Mouse (Mus musculus) embryonic facial prominence, embryonic 11.5 days (tissue): Measurements from ENCODE around the gene Cenpi. TPM values are rescaled to one million over a fixed set of nuclear protein-coding genes. Genes with fewer than 3 reads are reported as not detected.

Experiments used
- ATAC-seq: fragments of 200-750 bp; cut with Nextera tagmentation; replicated peaks from 2 replicates; pipeline ENCODE4 v1.8.0; 2017; ENCODE audit warnings: low read depth; ENCODE audit not compliant: insufficient number of reproducible peaks, low FRiP score, low TSS enrichment
- DNase-seq: peaks from one replicate; pipeline ENCODE4 v3.0.0-alpha.2; 2015; ENCODE audit warnings: low spot score
- H3K27ac ChIP-seq: fragments of 300-500 bp; sonication (generic); replicated peaks from 2 replicates; pipeline ENCODE4 v1.5.1; 2014; ENCODE audit warnings: mild to moderate bottlenecking, low read depth, low read length, control low read depth
- H3K27me3 ChIP-seq: fragments of 300-500 bp; sonication (generic); 2 replicates; pipeline ENCODE4 v1.6.1; 2014; ENCODE audit warnings: mild to moderate bottlenecking, low read length, moderate library complexity, mixed read lengths; ENCODE audit not compliant: control insufficient read depth, insufficient read depth
- H3K36me3 ChIP-seq: fragments of 300-500 bp; sonication (generic); replicated peaks from 2 replicates; pipeline ENCODE4 v1.6.1; 2014; ENCODE audit warnings: low read depth, mild to moderate bottlenecking, low read length, moderate library complexity, mixed read lengths; ENCODE audit not compliant: control insufficient read depth, insufficient read depth
- H3K4me1 ChIP-seq: fragments of 300-500 bp; sonication (generic); 2 replicates; pipeline ENCODE4 v1.6.1; 2014; ENCODE audit warnings: low read length, mixed read lengths; ENCODE audit not compliant: control insufficient read depth, insufficient read depth
- H3K4me2 ChIP-seq: fragments of 300-500 bp; sonication (generic); 2 replicates; pipeline ENCODE4 v1.6.1; 2014; ENCODE audit warnings: low read depth, mild to moderate bottlenecking, control low read depth, low read length, moderate library complexity
- H3K4me3 ChIP-seq: fragments of 300-500 bp; sonication (generic); 2 replicates; pipeline ENCODE4 v1.5.1; 2014; ENCODE audit warnings: low read depth, low read length, control low read depth
- H3K9ac ChIP-seq: fragments of 300-500 bp; sonication (generic); replicated peaks from 2 replicates; pipeline ENCODE4 v1.6.1; 2014; ENCODE audit warnings: mild to moderate bottlenecking, control low read depth, low read length
- H3K9me3 ChIP-seq: fragments of 300-500 bp; sonication (generic); replicated peaks from 2 replicates; pipeline ENCODE4 v1.6.1; 2016; ENCODE audit warnings: mild to moderate bottlenecking, low read length, inconsistent platforms, mixed read lengths; ENCODE audit not compliant: control insufficient read depth
- WGBS: fragments of 180-500 bp; shearing (Covaris S2); extraction: QIAGEN DNeasy Blood & Tissue Kit; methylation state at CpG from one replicate; pipeline ENCODE4 v1.1.7; 2014; 5-methylcytosine and 5-hydroxymethylcytosine counted together
- polyA plus RNA-seq: library from polyadenylated mRNA; unstranded; fragments of >200 nt; fragmentation: Nextera tagmentation; extraction: Ambion mirVana; gene quantifications from 2 replicates; pipeline ENCODE4 v1.2.1, GENCODE M21; 2014

Gene Cenpi
- 27.9 and 35.1 TPM in 2 replicates for polyA plus RNA-seq

DNA sequence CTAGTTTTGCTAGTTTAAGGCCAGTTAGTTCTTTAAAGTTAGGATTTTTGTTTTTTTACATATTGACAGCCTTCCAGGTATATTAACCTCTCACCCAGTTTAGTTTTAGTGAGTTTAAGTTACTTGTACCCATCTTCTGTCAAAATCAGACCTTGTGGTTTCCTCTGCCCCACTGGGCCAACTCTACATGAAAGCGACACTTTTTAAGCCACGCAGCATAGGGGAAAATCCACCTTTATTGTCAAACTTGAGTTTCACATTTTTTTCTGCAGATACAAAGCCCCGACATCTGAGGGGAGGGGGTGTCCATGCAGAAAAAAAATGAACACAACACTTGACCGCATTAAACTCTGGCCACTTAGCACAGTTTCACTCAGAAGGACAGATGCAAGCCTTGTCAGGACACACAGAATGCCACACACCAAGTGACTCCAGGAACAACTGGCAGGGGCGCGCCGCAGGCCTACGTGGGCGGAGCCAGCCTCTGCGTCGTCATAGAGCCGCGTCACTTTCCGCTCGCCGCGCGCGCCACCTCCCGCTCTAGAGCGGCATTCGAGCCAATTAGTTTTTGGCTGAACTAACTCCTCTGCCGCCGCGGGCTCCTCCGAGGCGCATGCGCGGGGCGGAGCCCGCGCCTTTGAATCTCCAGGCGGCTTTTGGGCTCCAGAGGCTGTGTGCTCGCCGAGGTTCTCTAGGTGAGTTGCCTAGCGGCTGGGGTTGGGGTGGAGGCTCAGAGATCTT, at the start of gene Cenpi:
Cenpi (plus strand) TSS at position 551 of the 741 bp plus-strand sequence.
- Histone ChIP-seq H3K9me3 (no peaks in the 10 kb centered on the region), H3K4me2 (peak within 1 kb of the TSS; percentile 23), H3K4me3 (peak within 1 kb of the TSS; percentile 37), H3K36me3 (no peaks in the 10 kb centered on the region), H3K9ac (peak within 1 kb of the TSS; percentile 54), H3K4me1 (no peaks in the 10 kb centered on the region), H3K27ac (no peak within 1 kb of the TSS), H3K27me3 (no peaks in the 10 kb centered on the region)
- WGBS, result 19% methylated on average over 36 of the region's 36 CpGs
- DNase-seq (peak; percentile 90), ATAC-seq (peak; percentile 93)

DNA sequence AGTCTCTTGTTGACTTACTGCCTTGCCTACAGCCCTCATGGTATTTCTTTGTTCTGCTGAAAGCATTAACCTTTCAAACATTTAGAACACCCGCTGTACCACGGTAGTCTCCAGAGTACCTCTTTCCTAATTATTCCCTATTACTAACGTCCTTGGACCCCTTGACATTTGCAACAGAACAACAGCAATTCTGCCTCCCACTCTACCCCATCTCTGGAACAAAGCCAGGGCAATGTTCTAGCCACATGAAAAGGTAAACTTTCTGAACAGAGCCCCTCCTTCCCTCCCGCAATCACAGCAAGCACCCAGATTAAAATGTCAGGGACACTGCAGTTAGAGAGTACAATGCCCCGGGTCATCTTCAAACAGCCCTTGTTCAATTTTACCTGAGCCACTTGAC, 46.7 kb upstream of the Cenpi start:
- 61% methylated on average over 5 of the region's 5 CpGs for WGBS
- no peaks in the 10 kb centered on the region for H3K9me3 ChIP-seq
- H3K27ac ChIP-seq, result no peak overlapping the region
- no peaks in the 10 kb centered on the region for H3K4me1 ChIP-seq
- no peak overlapping the region for H3K9ac ChIP-seq
- DNase-seq (no peak), ATAC-seq (no peak)
- no peaks in the 10 kb centered on the region for H3K27me3 ChIP-seq
- H3K4me3 ChIP-seq, result no peak overlapping the region
- H3K4me2 ChIP-seq, result no peak overlapping the region
- H3K36me3 ChIP-seq, result no peaks in the 10 kb centered on the region

DNA sequence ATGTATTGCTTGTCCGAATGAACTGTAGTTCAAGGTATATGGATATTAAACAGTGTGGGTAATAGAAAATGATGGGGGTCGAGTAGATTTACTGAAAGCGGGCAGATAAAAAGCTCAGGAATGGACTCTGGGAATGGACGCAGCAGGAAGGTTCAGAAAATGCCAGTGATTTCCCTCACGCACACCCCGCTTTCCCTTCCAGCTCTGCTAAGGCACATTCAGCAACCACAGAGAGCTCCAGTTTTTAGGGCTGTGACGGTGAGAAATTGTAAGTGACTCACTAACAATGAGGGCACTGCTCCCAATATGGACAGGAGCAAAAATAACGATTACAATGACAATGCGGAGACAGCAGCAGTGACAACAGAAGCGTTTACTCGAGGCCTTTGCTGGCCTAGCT, 45.8 kb upstream of the Cenpi start:
- H3K9ac ChIP-seq, result no peak overlapping the region
- H3K27me3 ChIP-seq, result no peaks in the 10 kb centered on the region
- no peak for ATAC-seq
- no peak overlapping the region for H3K4me3 ChIP-seq
- no peaks in the 10 kb centered on the region for H3K4me1 ChIP-seq
- 74% methylated on average over 11 of the region's 11 CpGs for WGBS
- no peak for DNase-seq
- no peak overlapping the region for H3K4me2 ChIP-seq
- H3K9me3 ChIP-seq, result no peaks in the 10 kb centered on the region
- H3K36me3 ChIP-seq, result no peaks in the 10 kb centered on the region
- H3K27ac ChIP-seq, result no peak overlapping the region

DNA sequence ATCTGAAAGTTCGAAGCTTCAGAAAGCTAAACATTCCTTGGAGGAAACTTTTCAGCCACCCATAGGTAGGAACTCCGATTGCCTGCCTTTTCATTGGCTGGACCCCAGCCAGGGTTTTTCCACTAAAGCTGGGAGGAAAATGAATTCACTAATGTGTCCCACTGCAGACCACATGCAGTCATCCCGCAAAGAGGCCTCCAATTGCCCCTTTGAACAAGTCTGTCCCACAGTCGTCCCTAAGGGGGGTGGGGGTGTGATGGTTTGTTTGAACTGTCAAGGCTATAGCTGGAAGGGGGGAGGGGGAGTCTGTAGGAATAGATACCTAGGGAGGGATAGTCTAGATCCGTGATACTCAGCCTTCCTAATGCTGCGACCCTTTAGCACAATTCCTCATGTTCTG, 32.2 kb upstream of the Cenpi start:
- no peak overlapping the region for H3K27ac ChIP-seq
- H3K4me3 ChIP-seq, result no peak overlapping the region
- peak; percentile 63; the same call in 1 of the 2 replicates for ATAC-seq
- H3K9ac ChIP-seq, result no peak overlapping the region
- no peaks in the 10 kb centered on the region for H3K4me1 ChIP-seq
- no peaks in the 10 kb centered on the region for H3K36me3 ChIP-seq
- DNase-seq, result no peak
- no peaks in the 10 kb centered on the region for H3K27me3 ChIP-seq
- H3K9me3 ChIP-seq, result no peaks in the 10 kb centered on the region
- 25% methylated on average over 6 of the region's 6 CpGs for WGBS
- no peak overlapping the region for H3K4me2 ChIP-seq

DNA sequence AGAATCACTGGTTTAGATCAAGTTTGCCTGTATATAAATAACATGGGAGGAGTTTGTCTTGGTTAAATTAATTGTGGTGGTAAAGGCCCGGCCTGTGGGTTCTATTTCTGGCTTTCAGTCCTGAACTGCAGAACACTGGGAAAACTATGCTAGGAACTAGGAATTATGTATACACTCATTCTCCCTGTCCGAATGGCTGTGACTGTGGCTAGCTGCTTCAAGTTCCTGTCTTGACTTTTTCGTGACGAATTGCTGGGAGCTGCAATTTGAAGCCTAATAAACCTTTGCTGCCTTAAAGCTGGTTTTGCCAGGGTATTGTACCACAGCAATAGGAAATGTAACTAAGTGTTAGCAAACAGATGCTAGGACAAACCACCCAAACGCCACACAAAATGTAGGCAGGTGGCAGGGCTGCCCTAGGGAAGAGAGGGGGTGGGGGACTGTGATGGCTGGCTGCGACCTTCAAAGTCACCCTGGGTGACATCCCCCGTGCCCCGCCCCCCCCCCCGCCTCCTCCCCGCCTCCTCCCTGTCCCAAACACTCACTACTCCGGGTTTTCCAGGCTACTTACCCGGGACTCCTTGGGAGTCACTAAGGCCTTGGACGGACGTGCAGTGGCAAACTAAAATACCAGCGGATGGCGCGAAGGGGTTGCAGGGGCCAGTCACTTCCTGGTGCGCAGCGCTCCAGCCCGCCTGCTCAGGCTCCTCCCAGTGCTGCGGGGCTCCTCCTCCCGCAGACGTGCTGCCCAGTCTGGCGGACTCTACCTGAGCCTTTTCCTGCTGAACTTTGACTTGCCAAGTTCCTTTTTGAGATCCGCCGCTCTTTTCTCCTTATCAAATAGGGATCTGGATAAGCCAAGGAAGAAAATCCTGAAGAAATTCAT, 31.4 kb upstream of the Cenpi start, which contains the start of gene Trmt2b:
Trmt2b (minus strand) TSS at position 710 of the 886 bp plus-strand sequence.
- WGBS, result 14% methylated on average over 19 of the region's 26 CpGs
- Histone ChIP-seq H3K4me3 (peak within 1 kb of the TSS; percentile 26), H3K9ac (peak within 1 kb of the TSS; percentile 5), H3K27ac (no peak within 1 kb of the TSS), H3K4me2 (peak within 1 kb of the TSS; percentile 16), H3K9me3 (no peaks in the 10 kb centered on the region), H3K36me3 (no peaks in the 10 kb centered on the region), H3K27me3 (no peaks in the 10 kb centered on the region), H3K4me1 (no peaks in the 10 kb centered on the region)
- ATAC-seq (peak; percentile 89), DNase-seq (peak; percentile 71)

DNA sequence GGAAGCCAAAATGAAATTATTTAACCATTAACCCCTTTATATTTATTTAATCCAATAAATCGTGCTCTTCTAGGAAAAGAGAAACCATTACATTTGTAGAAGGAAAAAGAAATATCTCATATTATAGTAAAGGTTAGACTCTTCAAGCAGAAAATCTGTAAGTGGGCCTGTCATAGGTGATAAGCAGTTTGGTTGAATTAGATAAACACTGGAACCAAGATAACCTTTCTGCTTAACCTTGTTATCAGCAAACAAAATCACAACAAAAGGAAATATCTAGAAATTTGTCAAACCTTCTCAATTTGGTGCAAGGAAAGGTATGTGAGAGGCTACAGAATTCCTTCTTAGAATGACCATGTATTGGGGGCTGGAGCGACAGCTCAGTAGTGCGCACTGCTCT, 27.4 kb upstream of the Cenpi start:
- H3K4me3 ChIP-seq, result no peak overlapping the region
- H3K9me3 ChIP-seq, result no peaks in the 10 kb centered on the region
- H3K4me1 ChIP-seq, result no peaks in the 10 kb centered on the region
- H3K9ac ChIP-seq, result no peak overlapping the region
- no peaks in the 10 kb centered on the region for H3K27me3 ChIP-seq
- H3K4me2 ChIP-seq, result no peak overlapping the region
- ATAC-seq, result no peak
- H3K27ac ChIP-seq, result no peak overlapping the region
- WGBS, result 85% methylated on average over 3 of the region's 3 CpGs
- no peak for DNase-seq
- H3K36me3 ChIP-seq, result no peaks in the 10 kb centered on the region

DNA sequence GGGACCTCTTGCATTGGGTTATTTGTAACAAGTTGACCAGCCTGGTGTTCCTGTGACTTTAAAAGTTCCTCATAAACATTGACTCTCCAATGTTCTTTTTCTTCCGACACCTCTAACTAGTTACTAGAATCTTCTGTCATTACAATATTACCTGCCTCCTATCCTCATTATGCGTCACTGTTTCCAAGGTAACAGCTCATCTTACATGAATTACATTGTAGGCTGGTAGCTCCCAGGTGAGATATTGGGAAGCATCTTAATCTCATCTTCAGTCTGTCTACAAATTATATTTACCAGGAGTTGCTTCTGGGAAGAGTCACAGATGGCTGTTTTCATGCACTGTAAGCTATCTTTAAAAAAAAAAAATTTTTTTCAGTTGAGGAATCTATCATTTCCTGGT, 22.8 kb upstream of the Cenpi start:
- ATAC-seq, result no peak
- no peaks in the 10 kb centered on the region for H3K9me3 ChIP-seq
- no peaks in the 10 kb centered on the region for H3K4me1 ChIP-seq
- no peak overlapping the region for H3K27ac ChIP-seq
- H3K36me3 ChIP-seq, result no peaks in the 10 kb centered on the region
- no peaks in the 10 kb centered on the region for H3K27me3 ChIP-seq
- no peak for DNase-seq
- no peak overlapping the region for H3K4me2 ChIP-seq
- H3K9ac ChIP-seq, result no peak overlapping the region
- 91% methylated on average over 2 of the region's 2 CpGs for WGBS
- H3K4me3 ChIP-seq, result no peak overlapping the region

DNA sequence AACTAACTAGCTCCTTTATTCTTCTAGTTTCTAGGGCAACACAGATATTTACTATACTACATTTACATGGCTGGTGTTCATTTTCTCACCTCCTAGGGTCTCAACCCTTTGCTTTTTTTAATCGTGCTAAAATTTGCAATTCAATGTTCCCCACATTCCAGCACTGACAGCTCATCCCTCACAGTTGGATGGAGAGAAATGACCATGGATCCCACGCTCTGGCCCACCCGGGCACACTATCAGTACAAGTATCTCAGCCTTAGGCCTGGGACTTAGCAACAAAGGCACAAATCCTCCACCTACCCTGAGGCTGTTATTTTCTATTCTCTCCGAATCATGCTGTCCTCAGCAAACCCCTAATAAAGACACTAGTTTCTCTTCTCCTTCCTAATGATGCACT, 22.1 kb upstream of the Cenpi start:
- Histone ChIP-seq H3K27ac (no peak overlapping the region), H3K27me3 (no peaks in the 10 kb centered on the region), H3K4me1 (no peaks in the 10 kb centered on the region), H3K9me3 (no peaks in the 10 kb centered on the region), H3K4me3 (no peak overlapping the region), H3K36me3 (no peaks in the 10 kb centered on the region), H3K4me2 (no peak overlapping the region), H3K9ac (no peak overlapping the region)
- 57% methylated on average over 4 of the region's 4 CpGs for WGBS
- DNase-seq, result no peak
- ATAC-seq, result no peak
